Mouse (Mus musculus): ENCODE results near the gene Gm10256.
"Not testable (repeated sequence)": the region's sequence is repeated elsewhere in the genome, so short reads cannot be mapped to it uniquely, and the experiment has no call there.

- not testable (repeated sequence) for TF ChIP-seq CTCF (IDR thresholded peaks at IDR 0.05; ENCODE audit: borderline replicate concordance, extremely low read depth, insufficient read depth, insufficient read length); POLR2A (IDR thresholded peaks at IDR 0.05; ENCODE audit: borderline replicate concordance, extremely low read depth, insufficient read depth, insufficient read length, poor library complexity, severe bottlenecking)
Observed at GRCm38 (mm10) chrY:2796105-2796504, 34.4 kb upstream of the Gm10256 start, which contains the start of gene Gm4064.

Data from brain, embryonic 14.5 days (tissue).